Mouse (Mus musculus) spleen, postnatal 0 days (tissue): ENCODE data around the gene Ankrd26. TPM values are rescaled to one million over a fixed set of nuclear protein-coding genes. Genes with fewer than 3 reads are reported as not detected.

Source experiments
- polyA plus RNA-seq: library from polyadenylated mRNA; unstranded; fragments of >200 nt; fragmentation: Nextera tagmentation; extraction: Ambion mirVana; gene quantifications from 2 replicates; pipeline ENCODE4 v1.2.1, GENCODE M21; 2015

Ankrd26 gene
- 11.2 and 11.9 TPM in 2 replicates for polyA plus RNA-seq

GRCm38 (mm10) chr6:118561745-118562609 lies at the start of gene Ankrd26:
TSS of gene Ankrd26 (minus strand) at chr6:118562226.

GRCm38 (mm10) chr6:118478957-118479708 lies 82.9 kb downstream of the Ankrd26 start, which contains the start of gene Zfp9:
TSS of gene Zfp9 (minus strand) at chr6:118479320.

GRCm38 (mm10) chr6:118455042-118455631 lies 106.9 kb downstream of the Ankrd26 start, which contains the start of gene Zfp248:
TSS of gene Zfp248 (minus strand) at chr6:118455528.

Other genes starting within 250 kb of the Ankrd26 start
- 16.2 and 16.4 TPM in 2 replicates for gene Bms1, start 142.8 kb downstream of the Ankrd26 start, polyA plus RNA-seq
- 1.2 and 1.7 TPM in 2 replicates for gene Zfp248, start 106.7 kb downstream of the Ankrd26 start, polyA plus RNA-seq
- gene Zfp9, start 82.9 kb downstream of the Ankrd26 start, polyA plus RNA-seq = 1.3 and 1.7 TPM in 2 replicates